Mouse (Mus musculus) embryonic facial prominence, embryonic 10.5 days (tissue): ENCODE measurements around the gene Pus1. TPM values are rescaled to one million over a fixed set of nuclear protein-coding genes. Genes with fewer than 3 reads are reported as not detected.

ENCODE experiments used
- DNase-seq: peaks from one replicate; pipeline ENCODE4 v3.0.0-alpha.2; 2017; ENCODE audit warnings: low spot score
- H3K27ac ChIP-seq: fragments of 300-500 bp; sonication (generic); replicated peaks from 2 replicates; pipeline ENCODE4 v1.5.1; 2016; ENCODE audit warnings: mild to moderate bottlenecking
- H3K27me3 ChIP-seq: fragments of 300-500 bp; sonication (generic); replicated peaks from 2 replicates; pipeline ENCODE4 v1.6.1; 2016; ENCODE audit warnings: low read depth, mild to moderate bottlenecking; ENCODE audit not compliant: poor library complexity, severe bottlenecking
- H3K36me3 ChIP-seq: fragments of 300-500 bp; sonication (generic); replicated peaks from 2 replicates; pipeline ENCODE4 v1.6.1; 2016; ENCODE audit warnings: mild to moderate bottlenecking, moderate library complexity
- H3K4me1 ChIP-seq: fragments of 300-500 bp; sonication (generic); 2 replicates; pipeline ENCODE4 v1.6.1; 2016
- H3K4me3 ChIP-seq: fragments of 300-500 bp; sonication (generic); 2 replicates; pipeline ENCODE4 v1.5.1; 2016; ENCODE audit warnings: mild to moderate bottlenecking, moderate library complexity
- H3K9me3 ChIP-seq: fragments of 300-500 bp; sonication (generic); 2 replicates; pipeline ENCODE4 v1.6.1; 2016; ENCODE audit warnings: mild to moderate bottlenecking
- WGBS: fragments of 180-500 bp; shearing (Covaris S2); methylation state at CpG from one replicate; pipeline ENCODE4 v1.1.7; 2016; 5-methylcytosine and 5-hydroxymethylcytosine counted together
- polyA plus RNA-seq: library from polyadenylated mRNA; unstranded; fragments of >200 nt; fragmentation: Nextera tagmentation; extraction: Ambion mirVana; gene quantifications from 2 replicates; pipeline ENCODE4 v1.2.1, GENCODE M21; 2016

The Pus1 gene
- polyA plus RNA-seq = 42.2 and 46.0 TPM in 2 replicates

- Histone ChIP-seq H3K27ac (peak within 1 kb of the TSS; percentile 88), H3K4me1 (peaks cover 27% of the 10 kb centered on the region), H3K9me3 (no peaks in the 10 kb centered on the region), H3K4me3 (peak within 1 kb of the TSS; percentile 94), H3K27me3 (no peaks in the 10 kb centered on the region), H3K36me3 (peaks cover 49% of the 10 kb centered on the region)
- DNase-seq = peak; percentile 91
- WGBS = under 1% methylated on average over 57 of the region's 57 CpGs
Observed at GRCm38 (mm10) chr5:110779998-110780760, at the start of gene Pus1. Gene Pus1 (minus strand): TSS chr5:110780659.

- Histone ChIP-seq H3K27me3 (no peaks in the 10 kb centered on the region), H3K4me3 (no peak overlapping the region), H3K27ac (no peak overlapping the region), H3K36me3 (no peaks in the 10 kb centered on the region; the same call in 1 of the 2 replicates), H3K4me1 (no peaks in the 10 kb centered on the region), H3K9me3 (no peaks in the 10 kb centered on the region)
- no peak for DNase-seq
- WGBS = 90% methylated on average over 5 of the region's 5 CpGs
Observed at GRCm38 (mm10) chr5:110827576-110827975, 47.1 kb upstream of the Pus1 start.

- H3K27me3 ChIP-seq = no peaks in the 10 kb centered on the region
- no peak overlapping the region for H3K27ac ChIP-seq
- H3K9me3 ChIP-seq = no peaks in the 10 kb centered on the region
- DNase-seq = no peak
- no peak overlapping the region for H3K4me3 ChIP-seq
- no peaks in the 10 kb centered on the region for H3K4me1 ChIP-seq
- WGBS = 91% methylated on average over 8 of the region's 8 CpGs
- H3K36me3 ChIP-seq = no peaks in the 10 kb centered on the region; the same call in 1 of the 2 replicates
Observed at GRCm38 (mm10) chr5:110826781-110827495, 46.5 kb upstream of the Pus1 start.

GRCm38 (mm10) chr5:110824421-110824820 is 44.0 kb upstream of the Pus1 start:
- DNase-seq = no peak
- no peaks in the 10 kb centered on the region for H3K9me3 ChIP-seq
- no peaks in the 10 kb centered on the region for H3K4me1 ChIP-seq
- no peaks in the 10 kb centered on the region for H3K27me3 ChIP-seq
- H3K27ac ChIP-seq = no peak overlapping the region
- no peak overlapping the region for H3K4me3 ChIP-seq
- H3K36me3 ChIP-seq = no peaks in the 10 kb centered on the region; the same call in 1 of the 2 replicates
- WGBS = 89% methylated on average over 4 of the region's 4 CpGs

- H3K27ac ChIP-seq = peak within 1 kb of the TSS; percentile 96
- peaks cover 31% of the 10 kb centered on the region for H3K36me3 ChIP-seq
- no peaks in the 10 kb centered on the region for H3K9me3 ChIP-seq
- peak; percentile 99 for DNase-seq
- under 1% methylated on average over 80 of the region's 80 CpGs for WGBS
- no peaks in the 10 kb centered on the region for H3K27me3 ChIP-seq
- H3K4me3 ChIP-seq = peak within 1 kb of the TSS; percentile 96
- H3K4me1 ChIP-seq = peaks cover 31% of the 10 kb centered on the region
Observed at GRCm38 (mm10) chr5:110809667-110810325, 29.3 kb upstream of the Pus1 start, which contains the start of gene Ulk1. Gene Ulk1 (minus strand): TSS chr5:110810097.

GRCm38 (mm10) chr5:110808821-110809666 is 28.6 kb upstream of the Pus1 start:
- H3K4me3 ChIP-seq = peak overlapping the region; percentile 96
- peaks cover 31% of the 10 kb centered on the region for H3K4me1 ChIP-seq
- 1% methylated on average over 27 of the region's 27 CpGs for WGBS
- DNase-seq = peak; percentile 29
- no peaks in the 10 kb centered on the region for H3K9me3 ChIP-seq
- H3K36me3 ChIP-seq = peaks cover 38% of the 10 kb centered on the region
- H3K27ac ChIP-seq = peak overlapping the region; percentile 96
- no peaks in the 10 kb centered on the region for H3K27me3 ChIP-seq

- H3K27ac ChIP-seq = peak overlapping the region; percentile 63
- WGBS = 3% methylated on average over 14 of the region's 14 CpGs
Observed at GRCm38 (mm10) chr5:110808061-110808631, 27.7 kb upstream of the Pus1 start.

GRCm38 (mm10) chr5:110807453-110807852 is 27.0 kb upstream of the Pus1 start:
- Histone ChIP-seq H3K27ac (peak overlapping the region; percentile 63), H3K9me3 (no peaks in the 10 kb centered on the region), H3K4me1 (peaks cover 31% of the 10 kb centered on the region), H3K36me3 (peaks cover 53% of the 10 kb centered on the region), H3K4me3 (peak overlapping the region; percentile 96), H3K27me3 (no peaks in the 10 kb centered on the region)
- WGBS = 86% methylated on average over 4 of the region's 4 CpGs
- no peak for DNase-seq

More at GRCm38 (mm10) chr5:110808061-110808631, 27.7 kb upstream of the Pus1 start:
- Histone ChIP-seq H3K4me3 (peak overlapping the region; percentile 96), H3K27me3 (no peaks in the 10 kb centered on the region), H3K4me1 (peaks cover 31% of the 10 kb centered on the region), H3K9me3 (no peaks in the 10 kb centered on the region), H3K36me3 (peaks cover 46% of the 10 kb centered on the region)
- DNase-seq = peak; percentile 87

GRCm38 (mm10) chr5:110806676-110807075 is 26.2 kb upstream of the Pus1 start:
- H3K36me3 ChIP-seq = peaks cover 60% of the 10 kb centered on the region
- peaks cover 31% of the 10 kb centered on the region for H3K4me1 ChIP-seq
- no peak overlapping the region for H3K4me3 ChIP-seq
- WGBS = 93% methylated on average over 1 of the region's 1 CpGs
- DNase-seq = no peak
- H3K27ac ChIP-seq = no peak overlapping the region
- no peaks in the 10 kb centered on the region for H3K27me3 ChIP-seq
- H3K9me3 ChIP-seq = no peaks in the 10 kb centered on the region

GRCm38 (mm10) chr5:110806154-110806553 is 25.7 kb upstream of the Pus1 start:
- WGBS = 85% methylated on average over 4 of the region's 4 CpGs
- peaks cover 66% of the 10 kb centered on the region for H3K36me3 ChIP-seq
- no peak overlapping the region for H3K27ac ChIP-seq
- H3K4me1 ChIP-seq = peaks cover 31% of the 10 kb centered on the region
- H3K4me3 ChIP-seq = no peak overlapping the region
- H3K9me3 ChIP-seq = no peaks in the 10 kb centered on the region
- H3K27me3 ChIP-seq = no peaks in the 10 kb centered on the region
- no peak for DNase-seq

- Histone ChIP-seq H3K4me3 (no peak overlapping the region), H3K9me3 (no peaks in the 10 kb centered on the region), H3K27ac (no peak overlapping the region), H3K36me3 (peaks cover 85% of the 10 kb centered on the region), H3K27me3 (no peaks in the 10 kb centered on the region), H3K4me1 (peaks cover 27% of the 10 kb centered on the region)
- 89% methylated on average over 7 of the region's 7 CpGs for WGBS
- DNase-seq = no peak
Observed at GRCm38 (mm10) chr5:110804012-110804743, 23.7 kb upstream of the Pus1 start.
